Mouse (Mus musculus) stomach, embryonic 14.5 days (tissue): ENCODE data around the gene Kcnq5. TPM values are rescaled to one million over a fixed set of nuclear protein-coding genes. Genes with fewer than 3 reads are reported as not detected.
"Not testable (repeated sequence)": the region's sequence is repeated elsewhere in the genome, so short reads cannot be mapped to it uniquely, and the experiment has no call there.

ENCODE experiments used
- ATAC-seq: fragments of 200-750 bp; cut with Nextera tagmentation; 2 replicates; pipeline ENCODE4 v1.8.0; 2017; ENCODE audit warnings: low read depth, moderate TSS enrichment; ENCODE audit not compliant: insufficient number of reproducible peaks, insufficient read depth, low FRiP score
- H3K27ac ChIP-seq: fragments of 300-500 bp; sonication (generic); 2 replicates; pipeline ENCODE4 v1.5.1; 2014; ENCODE audit warnings: mild to moderate bottlenecking, low read length, moderate library complexity, mixed read lengths
- H3K27me3 ChIP-seq: fragments of 300-500 bp; sonication (generic); 2 replicates; pipeline ENCODE4 v1.6.1; 2014; ENCODE audit warnings: low read length, control low read depth, mixed read lengths; ENCODE audit not compliant: control insufficient read depth, insufficient read depth
- H3K36me3 ChIP-seq: fragments of 300-500 bp; sonication (generic); 2 replicates; pipeline ENCODE4 v1.6.1; 2014; ENCODE audit warnings: mild to moderate bottlenecking, control low read depth, low read length, moderate library complexity, mixed read lengths; ENCODE audit not compliant: control insufficient read depth, insufficient read depth
- H3K4me1 ChIP-seq: fragments of 300-500 bp; sonication (generic); 2 replicates; pipeline ENCODE4 v1.6.1; 2014; ENCODE audit warnings: low read length, control low read depth, mixed read lengths; ENCODE audit not compliant: control insufficient read depth, insufficient read depth
- H3K4me2 ChIP-seq: fragments of 300-500 bp; sonication (generic); replicated peaks from 2 replicates; pipeline ENCODE4 v1.6.1; 2014; ENCODE audit warnings: low read depth, low read length, control low read depth
- H3K4me3 ChIP-seq: fragments of 300-500 bp; sonication (generic); 2 replicates; pipeline ENCODE4 v1.5.1; 2014; ENCODE audit warnings: low read depth, low read length, control low read depth
- H3K9ac ChIP-seq: fragments of 300-500 bp; sonication (generic); replicated peaks from 2 replicates; pipeline ENCODE4 v1.6.1; 2014; ENCODE audit warnings: low read depth, mild to moderate bottlenecking, control low read depth, low read length, moderate library complexity, mixed read lengths
- H3K9me3 ChIP-seq: fragments of 300-500 bp; sonication (generic); 2 replicates; pipeline ENCODE4 v1.6.1; 2016; ENCODE audit warnings: low read depth, low read length, control low read depth; ENCODE audit not compliant: control insufficient read depth
- WGBS: fragments of 180-500 bp; shearing (Covaris S2); extraction: QIAGEN DNeasy Blood & Tissue Kit; methylation state at CpG from one replicate; pipeline ENCODE4 v1.1.7; 2014; 5-methylcytosine and 5-hydroxymethylcytosine counted together
- polyA plus RNA-seq: library from polyadenylated mRNA; unstranded; fragments of >200 nt; fragmentation: Nextera tagmentation; extraction: Ambion mirVana; gene quantifications from 2 replicates; pipeline ENCODE4 v1.2.1, GENCODE M21; 2014

The Kcnq5 gene
- polyA plus RNA-seq, 1 experiment from 2014 or later, result 3.0 TPM

GRCm38 (mm10) chr1:21368031-21368430 is 593.7 kb downstream of the Kcnq5 start, which contains the start of gene Khdc1c:
TSS of gene Khdc1c (plus strand) at chr1:21368331.
- H3K9me3 ChIP-seq, ATAC-seq, H3K4me1 ChIP-seq, H3K36me3 ChIP-seq, H3K27ac ChIP-seq, H3K9ac ChIP-seq, H3K4me3 ChIP-seq, H3K27me3 ChIP-seq, H3K4me2 ChIP-seq: not testable (repeated sequence)
- WGBS, result 74% methylated on average over 1 of the region's 1 CpGs

GRCm38 (mm10) chr1:21349341-21349740 is 612.4 kb downstream of the Kcnq5 start, which contains the start of gene Khdc1a:
TSS of gene Khdc1a (plus strand) at chr1:21349641.
- 78% methylated on average over 2 of the region's 2 CpGs for WGBS

More at GRCm38 (mm10) chr1:21349341-21349740, 612.4 kb downstream of the Kcnq5 start, which contains the start of gene Khdc1a:
- no peaks in the 10 kb centered on the region for H3K27me3 ChIP-seq
- H3K9me3 ChIP-seq, result no peaks in the 10 kb centered on the region
- no peaks in the 10 kb centered on the region for H3K4me1 ChIP-seq
- H3K27ac ChIP-seq, result no peak within 1 kb of the TSS
- ATAC-seq, result no peak
- H3K4me3 ChIP-seq, result no peak within 1 kb of the TSS
- no peaks in the 10 kb centered on the region for H3K36me3 ChIP-seq
- no peak within 1 kb of the TSS for H3K9ac ChIP-seq
- H3K4me2 ChIP-seq, result no peak within 1 kb of the TSS
